ENCODE assay signal across 10 mouse cellular contexts in genomic region chr8:71324848-71325247, GRCm38 (mm10). TPM values are rescaled to one million over a fixed set of nuclear protein-coding genes. Genes with fewer than 3 reads are reported as not detected.
A peak's percentile ranks its signal among the peaks of the same experiment; 100 is the strongest.
DNase-seq lines count a peak whose midpoint lies in the region; ATAC-seq and TF ChIP-seq lines count a peak whose summit lies in the region.
"Had no signal": no experiment of that assay in that cellular context is flagged by ENCODE, and none has a peak within 500 bp of the region (broad histone marks: within the 10 kb centered on the region; RNA-seq: fewer than 3 reads in every experiment).

No protein-coding gene starts in this region.

- H3K9ac ChIP-seq in kidney, embryonic 16.5 days (replicated peaks; ENCODE audit: low read length) = no peak overlapping the region
- H3K9ac ChIP-seq in liver, embryonic 14.5 days (replicated peaks) = no peak overlapping the region
- no peak overlapping the region for H3K9ac ChIP-seq in forebrain, embryonic 13.5 days
- H3K9ac ChIP-seq: embryonic facial prominence, embryonic 13.5 days had no signal

- H3K36me3 ChIP-seq in kidney, embryonic 16.5 days (ENCODE audit: insufficient read depth, low read length) = peaks cover 59% of the 10 kb centered on the region
- peaks cover 7% of the 10 kb centered on the region for H3K36me3 ChIP-seq in liver, embryonic 14.5 days (replicated peaks; ENCODE audit: control insufficient read depth, insufficient read depth, low read depth)
- H3K36me3 ChIP-seq in forebrain, embryonic 13.5 days (ENCODE audit: poor library complexity, severe bottlenecking) = peaks cover 81% of the 10 kb centered on the region

- no peaks in the 10 kb centered on the region for H3K27me3 ChIP-seq in kidney, embryonic 16.5 days (ENCODE audit: insufficient read depth, low read length)
- H3K27me3 ChIP-seq in liver, embryonic 14.5 days (ENCODE audit: control insufficient read depth, insufficient read depth, low read length) = no peaks in the 10 kb centered on the region
- H3K27me3 ChIP-seq in forebrain, embryonic 13.5 days = no peaks in the 10 kb centered on the region
- H3K27me3 ChIP-seq: embryonic facial prominence, embryonic 13.5 days had no signal

- no peak for TF ChIP-seq EP300 in liver, embryonic 14.5 days (IDR thresholded peaks at IDR 0.05; ENCODE audit: low read depth)

- no peaks in the 10 kb centered on the region for H3K9me3 ChIP-seq in kidney, embryonic 16.5 days (ENCODE audit: low read length)
- H3K9me3 ChIP-seq in liver, embryonic 14.5 days (ENCODE audit: control insufficient read depth, low read length) = no peaks in the 10 kb centered on the region
- no peaks in the 10 kb centered on the region for H3K9me3 ChIP-seq in forebrain, embryonic 13.5 days (replicated peaks)
- H3K9me3 ChIP-seq: embryonic facial prominence, embryonic 13.5 days had no signal

- H3K4me1 ChIP-seq in kidney, embryonic 16.5 days (ENCODE audit: insufficient read depth, low read length) = no peaks in the 10 kb centered on the region
- no peaks in the 10 kb centered on the region; a peak in 1 of 4 replicates for H3K4me1 ChIP-seq in liver, embryonic 14.5 days (replicated peaks; ENCODE audit: control insufficient read depth in 2 of 2, insufficient read depth in 2 of 2, low read length in 1 of 2)
- no peaks in the 10 kb centered on the region for H3K4me1 ChIP-seq in forebrain, embryonic 13.5 days
- H3K4me1 ChIP-seq: embryonic facial prominence, embryonic 13.5 days had no signal

- peak; percentile 77 for TF ChIP-seq CTCF in liver, embryonic 14.5 days (IDR thresholded peaks at IDR 0.05; ENCODE audit: low read depth)

- WGBS in kidney, embryonic 16.5 days = 85% methylated on average over 1 of the region's 1 CpGs
- 86% methylated on average over 1 of the region's 1 CpGs for WGBS in liver, embryonic 14.5 days (ENCODE audit: insufficient replicate concordance)
- WGBS in forebrain, embryonic 13.5 days = 100% methylated on average over 1 of the region's 1 CpGs

- H3K4me2 ChIP-seq in kidney, embryonic 16.5 days (replicated peaks; ENCODE audit: low read depth, low read length) = no peak overlapping the region
- H3K4me2 ChIP-seq in liver, embryonic 14.5 days (ENCODE audit: low read depth) = no peak overlapping the region
- H3K4me2 ChIP-seq in forebrain, embryonic 13.5 days = no peak overlapping the region
- H3K4me2 ChIP-seq: embryonic facial prominence, embryonic 13.5 days had no signal

- H3K27ac ChIP-seq in kidney, embryonic 16.5 days (ENCODE audit: low read length) = no peak overlapping the region
- H3K27ac ChIP-seq in liver, embryonic 14.5 days = no peak overlapping the region
- no peak overlapping the region for H3K27ac ChIP-seq in forebrain, embryonic 13.5 days
- H3K27ac ChIP-seq: embryonic facial prominence, embryonic 13.5 days; macrophage had no signal

- no peak overlapping the region for H3K4me3 ChIP-seq in kidney, embryonic 16.5 days (ENCODE audit: low read length)
- H3K4me3 ChIP-seq in liver, embryonic 14.5 days (ENCODE audit: insufficient read depth in 1 of 2, low read depth in 2 of 2, low read length in 2 of 2) = no peak overlapping the region
- no peak overlapping the region for H3K4me3 ChIP-seq in forebrain, embryonic 13.5 days
- H3K4me3 ChIP-seq: embryonic facial prominence, embryonic 13.5 days had no signal

- no peak for ATAC-seq in kidney, embryonic 16.5 days (ENCODE audit: low FRiP score, low TSS enrichment)
- ATAC-seq in liver, embryonic 14.5 days (ENCODE audit: insufficient read depth) = 0 out of 2 replicates have a peak, but pooled peaks have one; percentile 35
- ATAC-seq in forebrain, embryonic 13.5 days = no peak

- DNase-seq in kidney, adult 11 months = peak; percentile 13
- peak; percentile 67 for DNase-seq in ES-CJ7 (ENCODE audit: low read depth, low spot score)
- peak; percentile 16 for DNase-seq in embryo, embryonic 10.5 days (ENCODE audit: low spot score)
- no peak for DNase-seq in liver, embryonic 14.5 days (ENCODE audit: low read depth in 3 of 3, low spot score in 3 of 3)
- no peak for DNase-seq in right cerebral cortex, postnatal 14 days
- no peak for DNase-seq in frontal cortex, postnatal 14 days (ENCODE audit: low spot score in 2 of 2)

RNA-seq across cellular contexts. Expression of gene Use1, which starts 41.8 kb away (rescaled TPM):
- 109 and 111 TPM in 2 replicates for polyA plus RNA-seq in kidney, embryonic 16.5 days (2015; fragmentation: Nextera tagmentation; extraction: Ambion mirVana)
- 41.9 and 57.2 TPM in 2 replicates for polyA plus RNA-seq in liver, embryonic 14.5 days (2012; rRNA removed)
- 46.5 and 48.2 TPM in 2 replicates for polyA plus RNA-seq in liver, embryonic 14.5 days (2014; fragmentation: Nextera tagmentation; extraction: Ambion mirVana)
- polyA plus RNA-seq in forebrain, embryonic 13.5 days (2015; fragmentation: Nextera tagmentation; extraction: Ambion mirVana) = 95.8 and 99.4 TPM in 2 replicates

RNA-seq across cellular contexts. Expression of gene Ocel1, which starts 46.2 kb away (rescaled TPM):
- polyA plus RNA-seq in kidney, embryonic 16.5 days (2015; fragmentation: Nextera tagmentation; extraction: Ambion mirVana) = 6.1 TPM in 2 replicates
- 2.8 and 3.1 TPM in 2 replicates for polyA plus RNA-seq in liver, embryonic 14.5 days (2012; rRNA removed)
- polyA plus RNA-seq in liver, embryonic 14.5 days (2014; fragmentation: Nextera tagmentation; extraction: Ambion mirVana) = 1.9 and 2.8 TPM in 2 replicates
- polyA plus RNA-seq in forebrain, embryonic 13.5 days (2015; fragmentation: Nextera tagmentation; extraction: Ambion mirVana) = 3.6 and 4.5 TPM in 2 replicates

RNA-seq across cellular contexts. Expression of gene Haus8, which starts 52.1 kb away (rescaled TPM):
- 58.6 and 62.1 TPM in 2 replicates for polyA plus RNA-seq in kidney, embryonic 16.5 days (2015; fragmentation: Nextera tagmentation; extraction: Ambion mirVana)
- polyA plus RNA-seq in liver, embryonic 14.5 days (2012; rRNA removed) = 16.0 and 23.9 TPM in 2 replicates
- 47.1 and 51.6 TPM in 2 replicates for polyA plus RNA-seq in liver, embryonic 14.5 days (2014; fragmentation: Nextera tagmentation; extraction: Ambion mirVana)
- polyA plus RNA-seq in forebrain, embryonic 13.5 days (2015; fragmentation: Nextera tagmentation; extraction: Ambion mirVana) = 55.3 and 56.9 TPM in 2 replicates

RNA-seq across cellular contexts. Expression of gene Myo9b, which starts 52.3 kb away (rescaled TPM):
- 21.2 and 23.6 TPM in 2 replicates for polyA plus RNA-seq in kidney, embryonic 16.5 days (2015; fragmentation: Nextera tagmentation; extraction: Ambion mirVana)
- polyA plus RNA-seq in liver, embryonic 14.5 days (2012; rRNA removed) = 5.9 and 6.4 TPM in 2 replicates
- polyA plus RNA-seq in liver, embryonic 14.5 days (2014; fragmentation: Nextera tagmentation; extraction: Ambion mirVana) = 5.8 and 7.0 TPM in 2 replicates
- 18.3 and 20.6 TPM in 2 replicates for polyA plus RNA-seq in forebrain, embryonic 13.5 days (2015; fragmentation: Nextera tagmentation; extraction: Ambion mirVana)

RNA-seq across cellular contexts. Expression of gene Nr2f6, which starts 56.9 kb away (rescaled TPM):
- polyA plus RNA-seq in kidney, embryonic 16.5 days (2015; fragmentation: Nextera tagmentation; extraction: Ambion mirVana) = 65.4 and 82.9 TPM in 2 replicates
- polyA plus RNA-seq in liver, embryonic 14.5 days (2012; rRNA removed) = 20.8 and 23.4 TPM in 2 replicates
- polyA plus RNA-seq in liver, embryonic 14.5 days (2014; fragmentation: Nextera tagmentation; extraction: Ambion mirVana) = 19.1 and 22.4 TPM in 2 replicates
- polyA plus RNA-seq in forebrain, embryonic 13.5 days (2015; fragmentation: Nextera tagmentation; extraction: Ambion mirVana) = 11.6 and 12.9 TPM in 2 replicates

Comparison
In these comparisons a context has a peak if more than half of its experiments do, and no peak if none do; other contexts are left out.
1. DNase-seq: peak in kidney, adult 11 months (single experiment), ES-CJ7 (single experiment) and embryo, embryonic 10.5 days (single experiment); none in liver, embryonic 14.5 days (0 of 3), right cerebral cortex, postnatal 14 days (single experiment) and frontal cortex, postnatal 14 days (0 of 2).